In genomic region chr9:84117337-84117736, GRCm38 (mm10) we compare ENCODE assay signal across 11 mouse cellular contexts.
DNase-seq lines count a peak whose midpoint lies in the region; ATAC-seq and TF ChIP-seq lines count a peak whose summit lies in the region.
"Had no signal": no experiment of that assay in that cellular context is flagged by ENCODE, and none has a peak within 500 bp of the region (broad histone marks: within the 10 kb centered on the region; RNA-seq: fewer than 3 reads in every experiment).

No protein-coding gene starts in this region.

- no peak overlapping the region for H3K27ac ChIP-seq in forebrain, embryonic 14.5 days (ENCODE audit: low read depth, low read length)
- no peak overlapping the region for H3K27ac ChIP-seq in forebrain, embryonic 16.5 days (ENCODE audit: low read length)
- no peak overlapping the region for H3K27ac ChIP-seq in left cerebral cortex, adult 2 months
- no peak overlapping the region for H3K27ac ChIP-seq in ES-Bruce4 (ENCODE audit: insufficient read depth, low read length)
- H3K27ac ChIP-seq in limb, embryonic 12.5 days: no peak overlapping the region
- H3K27ac ChIP-seq: liver, embryonic 13.5 days had no signal

- H3K4me2 ChIP-seq in forebrain, embryonic 14.5 days (ENCODE audit: low read length): no peak overlapping the region
- H3K4me2 ChIP-seq in forebrain, embryonic 16.5 days (ENCODE audit: low read length): no peak overlapping the region
- H3K4me2 ChIP-seq in limb, embryonic 12.5 days: no peak overlapping the region
- H3K4me2 ChIP-seq: liver, embryonic 13.5 days had no signal

- 0 out of 2 replicates have a peak, but pooled peaks have one; percentile 52 for ATAC-seq in forebrain, embryonic 14.5 days
- no peak for ATAC-seq in forebrain, embryonic 16.5 days
- peak; percentile 76; the same call in 1 of the 2 replicates for ATAC-seq in limb, embryonic 12.5 days (ENCODE audit: insufficient number of reproducible peaks, insufficient read depth, low FRiP score, low TSS enrichment, low read depth)
- ATAC-seq: intestine, embryonic 16.5 days had no signal

- TF ChIP-seq EP300 in ES-Bruce4 (IDR thresholded peaks at IDR 0.05; ENCODE audit: insufficient read depth, low read depth, low read length): no peak

- TF ChIP-seq POLR2A in ES-Bruce4 (IDR thresholded peaks at IDR 0.05; ENCODE audit: insufficient read depth, low read length): no peak

- no peaks in the 10 kb centered on the region for H3K9me3 ChIP-seq in forebrain, embryonic 14.5 days (replicated peaks; ENCODE audit: control insufficient read depth, low read length)
- H3K9me3 ChIP-seq in forebrain, embryonic 16.5 days (ENCODE audit: control insufficient read depth, low read length): no peaks in the 10 kb centered on the region
- no peaks in the 10 kb centered on the region for H3K9me3 ChIP-seq in ES-Bruce4 (replicated peaks; ENCODE audit: control insufficient read depth, insufficient read depth, low read length, poor library complexity, severe bottlenecking)
- H3K9me3 ChIP-seq in limb, embryonic 12.5 days: no peaks in the 10 kb centered on the region
- H3K9me3 ChIP-seq: liver, embryonic 13.5 days had no signal

- no peaks in the 10 kb centered on the region for H3K36me3 ChIP-seq in forebrain, embryonic 14.5 days (ENCODE audit: control insufficient read depth, insufficient read depth, low read length)
- H3K36me3 ChIP-seq in forebrain, embryonic 16.5 days (ENCODE audit: control insufficient read depth, insufficient read depth): no peaks in the 10 kb centered on the region
- H3K36me3 ChIP-seq in ES-Bruce4 (ENCODE audit: control insufficient read depth, insufficient read depth, low read length, poor library complexity, severe bottlenecking): no peaks in the 10 kb centered on the region
- H3K36me3 ChIP-seq in limb, embryonic 12.5 days: no peaks in the 10 kb centered on the region
- H3K36me3 ChIP-seq: liver, embryonic 13.5 days had no signal

- no peaks in the 10 kb centered on the region for H3K27me3 ChIP-seq in forebrain, embryonic 14.5 days (replicated peaks; ENCODE audit: control insufficient read depth, insufficient read depth, low read length)
- H3K27me3 ChIP-seq in forebrain, embryonic 16.5 days (replicated peaks; ENCODE audit: control insufficient read depth, insufficient read depth, low read length): no peaks in the 10 kb centered on the region
- H3K27me3 ChIP-seq in ES-Bruce4 (ENCODE audit: control insufficient read depth, insufficient read depth, low read length, poor library complexity, severe bottlenecking): no peaks in the 10 kb centered on the region
- H3K27me3 ChIP-seq in limb, embryonic 12.5 days: no peaks in the 10 kb centered on the region
- H3K27me3 ChIP-seq: liver, embryonic 13.5 days had no signal

- H3K4me1 ChIP-seq in forebrain, embryonic 14.5 days (ENCODE audit: control insufficient read depth, insufficient read depth, low read length): no peaks in the 10 kb centered on the region
- H3K4me1 ChIP-seq in forebrain, embryonic 16.5 days (replicated peaks; ENCODE audit: control insufficient read depth, insufficient read depth, low read length): no peaks in the 10 kb centered on the region
- H3K4me1 ChIP-seq in ES-Bruce4 (ENCODE audit: control insufficient read depth, insufficient read depth, low read length): no peaks in the 10 kb centered on the region
- H3K4me1 ChIP-seq in limb, embryonic 12.5 days (replicated peaks): peaks cover 7% of the 10 kb centered on the region

- no peak for DNase-seq in forebrain, embryonic 14.5 days (ENCODE audit: low spot score)
- no peak for DNase-seq in left cerebral cortex, adult 2 months (ENCODE audit: extremely low spot score in 1 of 2, low spot score in 2 of 2)
- no peak for DNase-seq in left cerebral cortex, postnatal 25 days (ENCODE audit: low spot score in 2 of 2)
- DNase-seq in T-cell, adult 2 months (ENCODE audit: low spot score): no peak
- no peak for DNase-seq in urinary bladder, adult 18-20 months (ENCODE audit: low spot score in 2 of 2)
- DNase-seq: adrenal gland, postnatal 14 days; liver, embryonic 13.5 days had no signal

- WGBS in forebrain, embryonic 14.5 days: 85% methylated on average over 5 of the region's 5 CpGs
- WGBS in forebrain, embryonic 16.5 days: 83% methylated on average over 5 of the region's 5 CpGs
- 58% methylated on average over 5 of the region's 5 CpGs for WGBS in limb, embryonic 12.5 days

- H3K9ac ChIP-seq in forebrain, embryonic 14.5 days (ENCODE audit: low read length): no peak overlapping the region
- no peak overlapping the region for H3K9ac ChIP-seq in forebrain, embryonic 16.5 days (replicated peaks; ENCODE audit: low read depth, low read length)
- H3K9ac ChIP-seq in ES-Bruce4 (ENCODE audit: low read depth, poor library complexity, severe bottlenecking): no peak overlapping the region
- H3K9ac ChIP-seq in limb, embryonic 12.5 days (replicated peaks): no peak overlapping the region
- H3K9ac ChIP-seq: liver, embryonic 13.5 days had no signal

- intact Hi-C loops in left cerebral cortex, adult 2 months (cut with DNase I): loop anchor here (10.0 kb wide), 1 partner anchor 1567 kb away; no protein-coding TSS in a partner anchor
- intact Hi-C loops in left cerebral cortex, postnatal 25 days (cut with DNase I): no loop called here

- TF ChIP-seq CTCF in left cerebral cortex, adult 2 months (IDR thresholded peaks at IDR 0.05): peak; percentile 39
- TF ChIP-seq CTCF in ES-Bruce4 (IDR thresholded peaks at IDR 0.05; ENCODE audit: low read depth, low read length): peak; percentile 44

- no peak overlapping the region for H3K4me3 ChIP-seq in forebrain, embryonic 14.5 days (ENCODE audit: low read depth, low read length)
- H3K4me3 ChIP-seq in forebrain, embryonic 16.5 days (replicated peaks; ENCODE audit: low read length): no peak overlapping the region
- H3K4me3 ChIP-seq in left cerebral cortex, adult 2 months: no peak overlapping the region
- no peak overlapping the region for H3K4me3 ChIP-seq in ES-Bruce4 (ENCODE audit: low read depth, low read length)
- H3K4me3 ChIP-seq in limb, embryonic 12.5 days (replicated peaks): no peak overlapping the region
- H3K4me3 ChIP-seq: liver, embryonic 13.5 days had no signal
